Mouse (Mus musculus) liver, embryonic 14.5 days (tissue): Measurements from ENCODE around the gene Omt2b. TPM values are rescaled to one million over a fixed set of nuclear protein-coding genes. Genes with fewer than 3 reads are reported as not detected.

Experiments used
- ATAC-seq: fragments of 200-750 bp; cut with Nextera tagmentation; 2 replicates; pipeline ENCODE4 v1.8.0; 2017; ENCODE audit warnings: moderate number of reproducible peaks, mild to moderate bottlenecking, moderate library complexity; ENCODE audit not compliant: insufficient read depth
- DNase-seq, 3 experiments: peaks; one replicate each; pipeline ENCODE4 v3.0.0-alpha.2; 2012 to 2013; ENCODE audit warnings: low read depth in 3 of 3, low spot score in 3 of 3
- H3K27ac ChIP-seq: fragments of 300-500 bp; sonication (generic); 2 replicates; pipeline ENCODE4 v1.5.1; 2014; ENCODE audit warnings: moderate library complexity, mild to moderate bottlenecking, control low read depth, inconsistent platforms
- H3K27me3 ChIP-seq: fragments of 300-500 bp; sonication (generic); 2 replicates; pipeline ENCODE4 v1.6.1; 2014; ENCODE audit warnings: mild to moderate bottlenecking, low read length, moderate library complexity; ENCODE audit not compliant: control insufficient read depth, insufficient read depth
- H3K36me3 ChIP-seq: fragments of 300-500 bp; sonication (generic); replicated peaks from 2 replicates; pipeline ENCODE4 v1.6.1; 2014; ENCODE audit warnings: low read depth; ENCODE audit not compliant: control insufficient read depth, insufficient read depth
- H3K4me1 ChIP-seq, 2 experiments: fragments of 200-500 bp in 1 of 2; fragments of 300-500 bp in 1 of 2; sonication (generic) in 1 of 2; replicated peaks; 2 replicates each; pipeline ENCODE4 v1.6.1; 2012 to 2014; ENCODE audit warnings: antibody characterized with exemption in 1 of 2, inconsistent platforms in 1 of 2, low read length in 1 of 2; ENCODE audit not compliant: control insufficient read depth in 2 of 2, insufficient read depth in 2 of 2
- H3K4me2 ChIP-seq: fragments of 300-500 bp; sonication (generic); 2 replicates; pipeline ENCODE4 v1.6.1; 2014; ENCODE audit warnings: low read depth, mild to moderate bottlenecking, control low read depth, moderate library complexity
- H3K4me3 ChIP-seq, 2 experiments: fragments of 200-500 bp in 1 of 2; fragments of 300-500 bp in 1 of 2; sonication (generic) in 1 of 2; 2 replicates each; pipeline ENCODE4 v1.5.1; 2012 to 2014; ENCODE audit warnings: low read depth in 2 of 2, low read length in 2 of 2, mild to moderate bottlenecking in 2 of 2, control low read depth in 1 of 2, inconsistent platforms in 1 of 2, moderate library complexity in 1 of 2; ENCODE audit not compliant: insufficient read depth in 1 of 2
- H3K9ac ChIP-seq: fragments of 300-500 bp; sonication (generic); replicated peaks from 2 replicates; pipeline ENCODE4 v1.6.1; 2014; ENCODE audit warnings: mild to moderate bottlenecking, control low read depth, moderate library complexity
- H3K9me3 ChIP-seq: fragments of 300-500 bp; sonication (generic); 2 replicates; pipeline ENCODE4 v1.6.1; 2016; ENCODE audit warnings: low read length, mixed read lengths; ENCODE audit not compliant: control insufficient read depth
- CTCF ChIP-seq: IDR thresholded peaks from 2 replicates; pipeline ENCODE4 v1.5.1; 2016; ENCODE audit warnings: antibody characterized with exemption, low read depth, control low read depth
- EP300 ChIP-seq: IDR thresholded peaks from 2 replicates; pipeline ENCODE4 v1.6.1; 2016; ENCODE audit warnings: antibody characterized with exemption, low read depth
- WGBS: fragments of 180-500 bp; shearing (Covaris S2); extraction: QIAGEN DNeasy Blood & Tissue Kit; methylation state at CpG from one replicate; pipeline ENCODE4 v1.1.7; 2014; ENCODE audit not compliant: insufficient replicate concordance; 5-methylcytosine and 5-hydroxymethylcytosine counted together
- polyA plus RNA-seq, 2 experiments: library from polyadenylated mRNA; depleted of rRNA in 1 of 2; stranded (reverse) in 1 of 2; unstranded in 1 of 2; fragments of >200 nt; fragmentation: Nextera tagmentation in 1 of 2; extraction: Ambion mirVana in 1 of 2; gene quantifications; 2 replicates each; pipeline versions ENCODE4 v1.2.1 to v1.2.3; 2012 to 2014

Gene Omt2b
- polyA plus RNA-seq, 2 experiments: not detected

- H3K4me3 ChIP-seq: no peak overlapping the region
- H3K9ac ChIP-seq: no peak overlapping the region
- DNase-seq (no peak), ATAC-seq (no peak)
- H3K36me3 ChIP-seq: no peaks in the 10 kb centered on the region
- no peaks in the 10 kb centered on the region for H3K27me3 ChIP-seq
- no peaks in the 10 kb centered on the region for H3K4me1 ChIP-seq
- H3K27ac ChIP-seq: no peak overlapping the region
- H3K4me2 ChIP-seq: no peak overlapping the region
- 43% methylated on average over 3 of the region's 3 CpGs for WGBS
- TF ChIP-seq CTCF (no peak), EP300 (no peak)
- H3K9me3 ChIP-seq: no peaks in the 10 kb centered on the region
Measured at GRCm38 (mm10) chr9:78368671-78369293, 41.4 kb downstream of the Omt2b start.

DNA sequence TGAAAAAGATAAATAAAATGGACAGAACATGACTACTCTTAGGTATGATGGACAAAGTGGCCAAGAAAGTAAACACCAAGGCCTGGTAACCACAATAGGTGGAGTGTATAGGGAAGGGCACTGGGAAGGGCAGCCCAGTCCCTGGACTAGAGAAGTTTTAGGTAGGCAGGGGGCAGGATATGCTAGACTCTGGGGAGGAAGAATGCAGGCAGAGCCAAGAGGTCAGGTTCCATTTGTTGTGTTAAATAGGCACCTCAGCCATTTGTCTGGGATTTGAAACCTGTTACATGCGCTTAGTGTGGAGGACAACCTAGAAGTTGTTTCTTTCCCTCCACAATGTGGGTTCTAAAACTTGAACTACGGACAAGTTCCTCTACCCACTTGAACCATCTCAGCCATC is 42.0 kb downstream of the Omt2b start:
- TF ChIP-seq EP300: no peak
- TF ChIP-seq CTCF: no peak
- ATAC-seq (no peak), DNase-seq (no peak)
- H3K4me2 ChIP-seq: no peak overlapping the region
- H3K27me3 ChIP-seq: no peaks in the 10 kb centered on the region
- no peaks in the 10 kb centered on the region for H3K36me3 ChIP-seq
- H3K9me3 ChIP-seq: no peaks in the 10 kb centered on the region
- WGBS: 64% methylated on average over 2 of the region's 2 CpGs
- H3K9ac ChIP-seq: no peak overlapping the region
- no peak overlapping the region for H3K4me3 ChIP-seq
- H3K4me1 ChIP-seq: no peaks in the 10 kb centered on the region
- no peak overlapping the region for H3K27ac ChIP-seq

GRCm38 (mm10) chr9:78369786-78370185 is 42.4 kb downstream of the Omt2b start:
- no peaks in the 10 kb centered on the region for H3K27me3 ChIP-seq
- H3K27ac ChIP-seq: no peak overlapping the region
- no peak overlapping the region for H3K4me2 ChIP-seq
- WGBS: 66% methylated on average over 7 of the region's 7 CpGs
- H3K4me3 ChIP-seq: no peak overlapping the region
- TF ChIP-seq CTCF (no peak), EP300 (no peak)
- no peaks in the 10 kb centered on the region for H3K36me3 ChIP-seq
- no peak overlapping the region for H3K9ac ChIP-seq
- DNase-seq (no peak), ATAC-seq (no peak)
- H3K4me1 ChIP-seq: no peaks in the 10 kb centered on the region
- no peaks in the 10 kb centered on the region for H3K9me3 ChIP-seq

DNA sequence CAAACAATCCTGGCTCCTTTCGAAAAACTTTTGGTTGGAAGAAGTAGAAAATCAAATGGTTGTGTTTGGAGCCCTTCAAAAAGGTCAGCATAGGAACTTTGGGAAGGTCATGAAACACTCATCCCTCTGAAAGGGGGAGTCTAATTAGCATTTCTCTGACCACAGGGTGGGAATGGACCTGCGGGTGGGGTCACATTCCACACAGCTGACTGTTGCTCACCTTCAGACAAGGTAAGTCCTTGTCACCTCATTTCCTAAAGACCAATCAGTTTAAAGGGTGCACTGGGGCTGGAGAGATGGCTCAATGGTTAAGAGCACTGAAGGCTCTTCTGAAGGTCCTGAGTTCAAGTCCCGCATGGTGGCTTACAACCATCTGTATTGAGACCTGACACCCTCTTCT is 44.1 kb downstream of the Omt2b start:
- Histone ChIP-seq H3K27ac (no peak overlapping the region), H3K4me1 (no peaks in the 10 kb centered on the region), H3K9me3 (no peaks in the 10 kb centered on the region), H3K9ac (no peak overlapping the region), H3K36me3 (no peaks in the 10 kb centered on the region), H3K27me3 (no peaks in the 10 kb centered on the region), H3K4me2 (no peak overlapping the region), H3K4me3 (no peak overlapping the region)
- DNase-seq (no peak), ATAC-seq (no peak)
- no peak for TF ChIP-seq EP300
- TF ChIP-seq CTCF: no peak
- WGBS: 74% methylated on average over 3 of the region's 3 CpGs

DNA sequence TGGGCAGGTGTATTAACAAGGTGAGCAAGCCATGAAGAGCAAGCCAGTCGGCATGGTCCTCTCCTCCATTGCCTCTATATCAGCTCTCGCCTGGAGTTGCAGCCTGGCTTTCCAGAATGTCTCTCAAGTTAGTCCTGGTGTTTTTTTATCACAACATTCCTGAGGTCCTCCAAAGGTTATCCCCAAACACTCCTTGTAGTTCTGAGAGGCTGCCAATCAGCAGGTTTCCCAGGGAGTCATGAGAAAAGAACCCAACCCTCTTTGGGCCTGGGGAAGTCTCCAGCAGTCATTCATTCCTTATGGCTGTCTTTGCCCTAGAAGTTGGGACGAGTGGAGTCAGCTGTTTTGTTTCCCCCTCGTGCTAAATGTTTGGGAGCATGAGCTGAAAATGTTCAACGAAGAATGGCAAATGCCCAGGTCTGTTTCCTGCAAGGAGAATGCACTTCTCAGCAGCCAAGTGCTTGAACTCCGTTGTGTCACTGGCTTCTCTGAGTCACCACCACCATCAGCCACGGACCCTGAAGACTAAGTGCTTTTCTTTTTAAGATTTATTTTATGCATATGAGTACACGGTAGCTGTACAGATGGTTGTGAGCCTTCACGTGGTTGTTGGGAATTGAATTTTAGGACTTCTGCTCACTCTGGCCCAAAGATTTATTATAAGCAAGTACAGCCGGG is 45.6 kb downstream of the Omt2b start:
- no peaks in the 10 kb centered on the region for H3K36me3 ChIP-seq
- DNase-seq (no peak), ATAC-seq (no peak)
- no peak for TF ChIP-seq EP300
- no peak for TF ChIP-seq CTCF
- no peak overlapping the region for H3K27ac ChIP-seq
- no peak overlapping the region for H3K4me2 ChIP-seq
- WGBS: 57% methylated on average over 10 of the region's 10 CpGs
- H3K4me3 ChIP-seq: no peak overlapping the region
- no peaks in the 10 kb centered on the region for H3K4me1 ChIP-seq
- H3K27me3 ChIP-seq: peaks cover 2% of the 10 kb centered on the region; the same call in 1 of the 2 replicates
- no peaks in the 10 kb centered on the region for H3K9me3 ChIP-seq
- no peak overlapping the region for H3K9ac ChIP-seq
